Mouse (Mus musculus): ENCODE results near the gene Cela3a. TPM values are rescaled to one million over a fixed set of nuclear protein-coding genes. Genes with fewer than 3 reads are reported as not detected.

The Cela3a gene
- polyA plus RNA-seq, 1 experiment from 2014 or later: not detected

DNA sequence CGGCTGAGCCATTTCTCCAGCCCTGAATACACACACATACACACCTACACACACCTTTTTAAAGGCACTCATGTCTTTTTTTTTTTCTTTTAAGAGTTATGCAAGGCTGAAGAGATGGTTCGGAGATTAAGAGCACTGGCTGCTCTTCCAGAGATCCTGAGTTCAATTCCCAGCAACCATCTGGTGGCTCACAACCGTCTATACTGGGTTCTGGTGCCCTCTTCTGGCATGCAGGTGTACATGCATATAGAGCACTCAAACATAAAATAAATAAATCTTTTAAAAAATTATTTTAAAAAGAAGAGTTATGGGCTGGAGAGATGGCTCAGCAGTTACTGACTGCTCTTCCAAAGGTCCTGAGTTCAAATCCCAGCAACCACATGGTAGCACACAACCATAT, 18.3 kb downstream of the Cela3a start:
- Histone ChIP-seq H3K27me3 (ENCODE audit: control insufficient read depth, insufficient read depth, low read length) (no peaks in the 10 kb centered on the region), H3K4me2 (replicated peaks) (no peak overlapping the region), H3K4me1 (replicated peaks; ENCODE audit: control insufficient read depth, insufficient read depth, low read length) (peaks cover 17% of the 10 kb centered on the region), H3K36me3 (replicated peaks; ENCODE audit: control insufficient read depth, insufficient read depth) (no peaks in the 10 kb centered on the region), H3K4me3 (replicated peaks; ENCODE audit: low read length) (no peak overlapping the region), H3K9me3 (ENCODE audit: control insufficient read depth, low read length) (no peaks in the 10 kb centered on the region), H3K9ac (no peak overlapping the region), H3K27ac (no peak overlapping the region)
- 92% methylated on average over 3 of the region's 3 CpGs for WGBS
- DNase-seq (ENCODE audit: low spot score) (no peak), ATAC-seq (ENCODE audit: low FRiP score) (no peak)

DNA sequence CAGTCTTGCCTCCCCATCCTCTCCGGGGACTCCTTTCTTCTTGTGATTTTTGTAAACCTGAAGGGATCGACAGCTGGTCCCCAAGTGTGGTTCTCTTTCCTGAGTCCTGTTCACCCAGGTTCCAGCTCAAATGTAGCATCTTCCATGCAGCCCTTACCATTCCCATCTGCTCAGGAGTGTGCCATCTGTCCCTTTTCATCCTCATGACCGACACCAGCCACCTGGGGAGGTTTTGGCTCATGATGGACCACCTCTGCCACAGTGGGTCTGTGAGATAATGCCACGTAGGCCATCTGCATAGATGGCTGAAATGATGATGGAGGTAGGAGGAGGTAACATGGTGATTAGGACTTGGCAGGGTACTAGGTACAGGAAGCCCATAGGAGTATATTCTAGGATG, 19.4 kb downstream of the Cela3a start:
- Histone ChIP-seq H3K27me3 (ENCODE audit: control insufficient read depth, insufficient read depth, low read length) (no peaks in the 10 kb centered on the region), H3K4me2 (replicated peaks) (no peak overlapping the region), H3K4me1 (replicated peaks; ENCODE audit: control insufficient read depth, insufficient read depth, low read length) (peaks cover 17% of the 10 kb centered on the region), H3K27ac (no peak overlapping the region), H3K9ac (no peak overlapping the region), H3K4me3 (replicated peaks; ENCODE audit: low read length) (no peak overlapping the region), H3K9me3 (ENCODE audit: control insufficient read depth, low read length) (no peaks in the 10 kb centered on the region), H3K36me3 (replicated peaks; ENCODE audit: control insufficient read depth, insufficient read depth) (no peaks in the 10 kb centered on the region)
- ATAC-seq (ENCODE audit: low FRiP score) (no peak), DNase-seq (ENCODE audit: low spot score) (no peak)
- WGBS: 90% methylated on average over 4 of the region's 4 CpGs

DNA sequence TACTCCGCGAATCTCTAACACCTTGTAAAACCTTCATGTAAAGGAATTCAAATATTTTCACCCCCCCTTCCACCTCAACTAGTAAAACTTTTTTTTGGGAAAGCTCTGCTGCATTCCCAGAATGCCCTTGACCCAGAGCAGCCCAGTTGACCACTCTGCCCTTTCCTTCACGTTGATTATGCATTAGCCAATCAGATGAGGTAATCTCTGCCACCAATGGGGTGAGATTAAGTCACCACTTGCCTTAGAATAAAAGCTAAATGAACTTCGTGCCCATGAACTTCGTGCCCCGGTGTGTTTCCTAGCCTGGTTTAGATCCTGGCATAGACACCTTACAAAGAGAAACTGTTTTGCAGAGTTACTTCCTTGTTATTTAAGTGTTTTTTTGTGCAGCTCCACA, 20.6 kb downstream of the Cela3a start:
- ATAC-seq (ENCODE audit: low FRiP score) (no peak), DNase-seq (ENCODE audit: low spot score) (peak; percentile 28)
- H3K4me1 ChIP-seq (replicated peaks; ENCODE audit: control insufficient read depth, insufficient read depth, low read length): peaks cover 17% of the 10 kb centered on the region
- H3K4me3 ChIP-seq (replicated peaks; ENCODE audit: low read length): peak overlapping the region; percentile 60
- WGBS: 44% methylated on average over 6 of the region's 6 CpGs
- H3K27me3 ChIP-seq (ENCODE audit: control insufficient read depth, insufficient read depth, low read length): no peaks in the 10 kb centered on the region
- peak overlapping the region; percentile 85 for H3K9ac ChIP-seq
- H3K36me3 ChIP-seq (replicated peaks; ENCODE audit: control insufficient read depth, insufficient read depth): no peaks in the 10 kb centered on the region
- peak overlapping the region; percentile 92 for H3K27ac ChIP-seq
- H3K4me2 ChIP-seq (replicated peaks): peak overlapping the region; percentile 76
- H3K9me3 ChIP-seq (ENCODE audit: control insufficient read depth, low read length): no peaks in the 10 kb centered on the region

GRCm38 (mm10) chr4:137388059-137388794, 21.4 kb downstream of the Cela3a start:
- H3K9me3 ChIP-seq (ENCODE audit: control insufficient read depth, low read length): no peaks in the 10 kb centered on the region
- WGBS: under 1% methylated on average over 46 of the region's 46 CpGs

GRCm38 (mm10) chr4:137387482-137388058, 22.0 kb downstream of the Cela3a start:
- no peak for ATAC-seq (ENCODE audit: low FRiP score)
- peak overlapping the region; percentile 76 for H3K4me2 ChIP-seq (replicated peaks)
- peaks cover 17% of the 10 kb centered on the region for H3K4me1 ChIP-seq (replicated peaks; ENCODE audit: control insufficient read depth, insufficient read depth, low read length)
- WGBS: under 1% methylated on average over 20 of the region's 20 CpGs
- H3K4me3 ChIP-seq (replicated peaks; ENCODE audit: low read length): peak overlapping the region; percentile 60
- no peaks in the 10 kb centered on the region for H3K27me3 ChIP-seq (ENCODE audit: control insufficient read depth, insufficient read depth, low read length)
- DNase-seq (ENCODE audit: low spot score): no peak
- H3K9me3 ChIP-seq (ENCODE audit: control insufficient read depth, low read length): no peaks in the 10 kb centered on the region
- peak overlapping the region; percentile 92 for H3K27ac ChIP-seq
- no peaks in the 10 kb centered on the region for H3K36me3 ChIP-seq (replicated peaks; ENCODE audit: control insufficient read depth, insufficient read depth)
- H3K9ac ChIP-seq: peak overlapping the region; percentile 85

More at GRCm38 (mm10) chr4:137388059-137388794, 21.4 kb downstream of the Cela3a start:
- H3K4me3 ChIP-seq (replicated peaks; ENCODE audit: low read length): peak overlapping the region; percentile 60
- peak; percentile 96 for ATAC-seq (ENCODE audit: low FRiP score)
- peak overlapping the region; percentile 92 for H3K27ac ChIP-seq
- H3K27me3 ChIP-seq (ENCODE audit: control insufficient read depth, insufficient read depth, low read length): no peaks in the 10 kb centered on the region
- H3K36me3 ChIP-seq (replicated peaks; ENCODE audit: control insufficient read depth, insufficient read depth): no peaks in the 10 kb centered on the region
- H3K4me2 ChIP-seq (replicated peaks): peak overlapping the region; percentile 76
- peak; percentile 93 for DNase-seq (ENCODE audit: low spot score)
- H3K9ac ChIP-seq: peak overlapping the region; percentile 85
- peaks cover 17% of the 10 kb centered on the region for H3K4me1 ChIP-seq (replicated peaks; ENCODE audit: control insufficient read depth, insufficient read depth, low read length)

- Histone ChIP-seq H3K9ac (0 out of 2 replicates have a peak overlapping the region, but pooled peaks have one; percentile 2), H3K27me3 (ENCODE audit: control insufficient read depth, insufficient read depth, low read length) (no peaks in the 10 kb centered on the region), H3K4me2 (replicated peaks) (no peak overlapping the region; the same call in 1 of the 2 replicates), H3K9me3 (ENCODE audit: control insufficient read depth, low read length) (no peaks in the 10 kb centered on the region), H3K4me3 (replicated peaks; ENCODE audit: low read length) (no peak overlapping the region), H3K36me3 (replicated peaks; ENCODE audit: control insufficient read depth, insufficient read depth) (no peaks in the 10 kb centered on the region), H3K27ac (no peak overlapping the region), H3K4me1 (replicated peaks; ENCODE audit: control insufficient read depth, insufficient read depth, low read length) (no peaks in the 10 kb centered on the region)
- 33% methylated on average over 15 of the region's 16 CpGs for WGBS
- ATAC-seq (ENCODE audit: low FRiP score) (no peak), DNase-seq (ENCODE audit: low spot score) (no peak)
Measured at GRCm38 (mm10) chr4:137380702-137381605, 28.6 kb downstream of the Cela3a start.

DNA sequence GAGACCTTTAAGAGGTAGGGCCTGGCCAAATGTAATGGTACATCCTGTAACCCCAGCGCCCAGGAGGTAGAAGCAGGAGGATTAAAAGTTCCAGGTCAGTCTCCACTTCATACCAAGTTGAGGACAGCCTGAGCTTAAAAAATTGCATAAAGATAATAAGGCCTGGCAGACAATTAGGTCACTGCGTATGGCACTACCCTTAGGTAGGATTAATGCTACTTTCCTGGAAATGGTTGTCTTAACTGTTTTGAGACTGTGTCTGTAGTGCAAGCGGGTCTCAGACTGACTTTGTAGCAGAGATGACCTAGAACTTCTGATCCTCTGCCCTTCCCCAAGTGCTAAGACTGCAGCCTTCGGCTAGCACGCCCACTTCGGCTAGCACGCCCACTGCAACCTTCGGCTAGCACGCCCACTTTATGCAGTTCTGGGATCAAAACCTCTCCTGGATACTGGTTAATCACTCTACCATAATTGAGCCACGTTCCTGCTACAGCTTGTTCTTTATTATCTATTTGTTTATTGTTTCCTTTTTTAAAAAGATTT, 29.8 kb downstream of the Cela3a start:
- no peak overlapping the region for H3K27ac ChIP-seq
- no peak overlapping the region for H3K4me3 ChIP-seq (replicated peaks; ENCODE audit: low read length)
- no peaks in the 10 kb centered on the region for H3K27me3 ChIP-seq (ENCODE audit: control insufficient read depth, insufficient read depth, low read length)
- H3K4me1 ChIP-seq (replicated peaks; ENCODE audit: control insufficient read depth, insufficient read depth, low read length): no peaks in the 10 kb centered on the region
- no peak overlapping the region for H3K9ac ChIP-seq
- ATAC-seq (ENCODE audit: low FRiP score) (no peak), DNase-seq (ENCODE audit: low spot score) (no peak)
- H3K4me2 ChIP-seq (replicated peaks): no peak overlapping the region
- no peaks in the 10 kb centered on the region for H3K9me3 ChIP-seq (ENCODE audit: control insufficient read depth, low read length)
- 91% methylated on average over 10 of the region's 10 CpGs for WGBS
- H3K36me3 ChIP-seq (replicated peaks; ENCODE audit: control insufficient read depth, insufficient read depth): no peaks in the 10 kb centered on the region

GRCm38 (mm10) chr4:137379085-137379484, 30.5 kb downstream of the Cela3a start:
- Histone ChIP-seq H3K27me3 (ENCODE audit: control insufficient read depth, insufficient read depth, low read length) (no peaks in the 10 kb centered on the region), H3K4me2 (replicated peaks) (no peak overlapping the region), H3K36me3 (replicated peaks; ENCODE audit: control insufficient read depth, insufficient read depth) (no peaks in the 10 kb centered on the region), H3K9me3 (ENCODE audit: control insufficient read depth, low read length) (no peaks in the 10 kb centered on the region), H3K4me3 (replicated peaks; ENCODE audit: low read length) (no peak overlapping the region), H3K27ac (no peak overlapping the region), H3K4me1 (replicated peaks; ENCODE audit: control insufficient read depth, insufficient read depth, low read length) (no peaks in the 10 kb centered on the region), H3K9ac (no peak overlapping the region)
- DNase-seq (ENCODE audit: low spot score) (no peak), ATAC-seq (ENCODE audit: low FRiP score) (no peak)
- WGBS: 87% methylated on average over 3 of the region's 3 CpGs
